Comparison of ENCODE assay signal across 9 mouse cellular contexts in the genomic region with DNA sequence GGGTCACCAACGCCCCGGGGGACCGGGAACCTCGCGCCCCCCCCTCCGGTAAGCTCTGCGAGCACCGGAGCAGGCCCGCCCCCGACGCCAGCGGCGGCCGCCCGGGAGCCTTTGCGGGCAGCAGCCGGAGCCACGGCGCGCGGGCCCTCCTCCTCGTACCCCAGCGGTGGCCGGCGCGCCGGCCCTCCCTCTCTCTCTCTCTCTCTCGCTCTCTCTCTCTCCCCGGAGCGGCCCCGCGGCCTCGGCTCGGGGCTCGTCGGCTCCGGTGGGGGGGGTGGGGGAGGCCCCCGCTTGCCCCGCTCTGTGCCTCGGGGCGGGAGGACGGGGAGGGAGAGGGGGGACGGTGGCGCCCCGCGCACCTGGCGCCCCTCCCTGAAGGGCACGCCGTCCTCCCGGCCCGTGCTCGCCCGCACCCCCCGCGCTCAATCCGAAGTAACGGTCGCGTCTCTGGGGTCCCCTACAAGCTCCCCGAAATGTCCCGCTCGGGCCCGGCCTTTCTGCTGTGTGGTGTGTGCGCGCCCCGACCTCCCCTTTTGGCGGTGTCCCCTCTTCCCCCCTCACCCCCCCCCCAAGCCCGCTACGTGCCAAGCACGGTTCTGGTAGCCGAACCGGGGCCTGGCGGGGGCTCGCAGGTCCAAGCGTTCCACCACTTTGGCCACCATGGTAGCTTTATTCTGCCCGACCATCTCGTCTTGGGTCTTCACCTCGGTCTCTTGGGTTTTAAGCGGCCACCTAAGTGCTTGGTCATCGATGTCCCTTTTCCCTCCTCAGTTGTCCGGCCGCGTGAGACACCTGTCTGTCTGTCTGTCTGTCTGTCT. TPM values are rescaled to one million over a fixed set of nuclear protein-coding genes. Genes with fewer than 3 reads are reported as not detected.
DNase-seq lines count a peak whose midpoint lies in the region; ATAC-seq and TF ChIP-seq lines count a peak whose summit lies in the region.
"Had no signal": no experiment of that assay in that cellular context is flagged by ENCODE, and none has a peak within 500 bp of the region (broad histone marks: within the 10 kb centered on the region; RNA-seq: fewer than 3 reads in every experiment).

No protein-coding gene starts in this region.

- TF ChIP-seq EP300 in heart, postnatal 0 days (IDR thresholded peaks at IDR 0.05; ENCODE audit: low read depth), result no peak

- peaks cover 20% of the 10 kb centered on the region for H3K4me1 ChIP-seq in thymus, adult 2 months (replicated peaks; ENCODE audit: control insufficient read depth, insufficient read depth, low read length)
- peaks cover 23% of the 10 kb centered on the region for H3K4me1 ChIP-seq in heart, postnatal 0 days (ENCODE audit: control insufficient read depth, insufficient read depth)

- H3K27me3 ChIP-seq in thymus, adult 2 months (ENCODE audit: control insufficient read depth, insufficient read depth, low read length), result no peaks in the 10 kb centered on the region
- H3K27me3 ChIP-seq in heart, postnatal 0 days (ENCODE audit: control insufficient read depth, insufficient read depth, low read length), result no peaks in the 10 kb centered on the region

- ATAC-seq in frontal cortex, adult (ENCODE audit: low TSS enrichment), result 0 out of 2 replicates have a peak, but pooled peaks have one; percentile 41
- ATAC-seq in heart, postnatal 0 days (ENCODE audit: insufficient read depth, low read depth), result peak; percentile 51

- TF ChIP-seq POLR2A in thymus, adult 2 months (IDR thresholded peaks at IDR 0.05; ENCODE audit: control insufficient read depth, extremely low read depth, insufficient read depth, low read length, poor library complexity), result 0 out of 2 replicates have a peak, but pooled peaks have one; percentile 12

- no peaks in the 10 kb centered on the region for H3K9me3 ChIP-seq in heart, postnatal 0 days (replicated peaks; ENCODE audit: control insufficient read depth, low read length)

- H3K4me2 ChIP-seq in heart, postnatal 0 days (ENCODE audit: low read depth, low read length), result peak overlapping the region; percentile 99

- no peak; the same call in 1 of the 2 replicates for TF ChIP-seq CTCF in thymus, adult 2 months (IDR thresholded peaks at IDR 0.05; ENCODE audit: borderline replicate concordance, control insufficient read depth, extremely low read depth, insufficient read depth, low read length, poor library complexity)
- TF ChIP-seq CTCF in heart, postnatal 0 days (IDR thresholded peaks at IDR 0.05; ENCODE audit: low read depth), result no peak

- H3K79me2 ChIP-seq in macrophage (ENCODE audit: inconsistent target), result peaks cover 51% of the 10 kb centered on the region

- whole genome bisulfite sequencing in thymus, adult 2 months, result 1% methylated on average over 67 of the region's 83 CpGs
- under 1% methylated on average over 55 of the region's 83 CpGs for WGBS in heart, postnatal 0 days
- 3% methylated on average over 45 of the region's 83 CpGs for WGBS in macrophage (ENCODE audit: missing documents)

- no peak overlapping the region for H3K27ac ChIP-seq in thymus, adult 2 months (ENCODE audit: control insufficient read depth, insufficient read depth, low read length)
- peak overlapping the region; percentile 88 for H3K27ac ChIP-seq in heart, postnatal 0 days (ENCODE audit: low read depth)
- H3K27ac ChIP-seq in macrophage, result no peak overlapping the region

- H3K36me3 ChIP-seq in thymus, adult 2 months (ENCODE audit: control insufficient read depth, insufficient read depth, low read length), result no peaks in the 10 kb centered on the region
- H3K36me3 ChIP-seq in heart, postnatal 0 days (replicated peaks; ENCODE audit: control insufficient read depth, insufficient read depth, low read length), result peaks cover 3% of the 10 kb centered on the region; the same call in 1 of the 2 replicates
- no peaks in the 10 kb centered on the region for H3K36me3 ChIP-seq in macrophage (ENCODE audit: inconsistent target)

- peak overlapping the region; percentile 99 for H3K9ac ChIP-seq in heart, postnatal 0 days (replicated peaks; ENCODE audit: low read depth, low read length)

- DNase-seq in frontal cortex, postnatal 36 days (ENCODE audit: low spot score in 2 of 2), result no peak
- peak; percentile 53 for DNase-seq in thymus, adult 2 months
- DNase-seq in thymus, adult 18-20 months, result no peak
- DNase-seq in heart, postnatal 0 days (ENCODE audit: low spot score), result no peak
- DNase-seq in thymus, postnatal 14 days, result peak; percentile 71
- no peak for DNase-seq in ovary, postnatal 36 days (ENCODE audit: low spot score)

- H3K4me3 ChIP-seq in thymus, adult 2 months (ENCODE audit: control insufficient read depth, insufficient read depth, low read length), result peak overlapping the region; percentile 74
- peak overlapping the region; percentile 100 for H3K4me3 ChIP-seq in heart, postnatal 0 days (ENCODE audit: low read depth, low read length)
- peak overlapping the region; percentile 44 for H3K4me3 ChIP-seq in macrophage (ENCODE audit: inconsistent target)

RNA-seq across cellular contexts. Expression of a gene that starts 7.6 kb away (rescaled TPM):
- 83.9 and 84.3 TPM in 2 replicates for polyA plus RNA-seq in thymus, adult 2 months (2012; rRNA removed)
- 12.0 and 17.7 TPM in 2 replicates for total RNA-seq in heart, postnatal 0 days (2014; rRNA removed; ENCODE audit: low replicate concordance)
- 7.2 TPM in 2 replicates for polyA plus RNA-seq in heart, postnatal 0 days (2015; fragmentation: Nextera tagmentation; extraction: Ambion mirVana)
- total RNA-seq in macrophage (2018; cell fraction: chromatin; rRNA removed), result 100 to 1,000 TPM in 20 of 26 experiments, 10 to 100 TPM in 6; 71.0 to 222 (median 122) TPM
- 10 to 100 TPM in 24 of 26 experiments, 1 to 10 TPM in 2; 8.2 to 26.3 (median 17.5) TPM for total RNA-seq in macrophage (2018; cell fraction: cytosol; rRNA removed)
- total RNA-seq in macrophage (2018; cell fraction: nucleus; rRNA removed), result 100 to 1,000 TPM in 2 of 26 experiments, 10 to 100 TPM in 24; 28.0 to 116 (median 53.6) TPM
- polyA plus RNA-seq in macrophage (2018), result 8.7 to 17.9 TPM (median 11.5 TPM) in 3 replicates

RNA-seq across cellular contexts. Expression of a gene that starts 8.5 kb away (rescaled TPM):
- 65.5 and 68.7 TPM in 2 replicates for polyA plus RNA-seq in thymus, adult 2 months (2012; rRNA removed)
- total RNA-seq in heart, postnatal 0 days (2014; rRNA removed; ENCODE audit: low replicate concordance), result 40.1 and 61.3 TPM in 2 replicates
- 39.9 and 40.6 TPM in 2 replicates for polyA plus RNA-seq in heart, postnatal 0 days (2015; fragmentation: Nextera tagmentation; extraction: Ambion mirVana)
- total RNA-seq in macrophage (2018; cell fraction: chromatin; rRNA removed), result 10 to 100 TPM in 1 of 26 experiments, 1 to 10 TPM in 25; 2.6 to 10.1 (median 5.6) TPM
- total RNA-seq in macrophage (2018; cell fraction: cytosol; rRNA removed), result 10 to 100 TPM; 17.5 to 26.2 (median 20.6) TPM
- 10 to 100 TPM in 12 of 26 experiments, 1 to 10 TPM in 14; 4.6 to 17.1 (median 9.2) TPM for total RNA-seq in macrophage (2018; cell fraction: nucleus; rRNA removed)
- 7.6 to 26.0 TPM (median 19.4 TPM) in 3 replicates for polyA plus RNA-seq in macrophage (2018)

RNA-seq across cellular contexts. Expression of a gene that starts 22.3 kb away (rescaled TPM):
- not detected in 2 replicates for polyA plus RNA-seq in thymus, adult 2 months (2012; rRNA removed)
- total RNA-seq in heart, postnatal 0 days (2014; rRNA removed; ENCODE audit: low replicate concordance), result not detected in 2 replicates
- not detected in 2 replicates for polyA plus RNA-seq in heart, postnatal 0 days (2015; fragmentation: Nextera tagmentation; extraction: Ambion mirVana)
- total RNA-seq in macrophage (2018; cell fraction: chromatin; rRNA removed), result not detected
- total RNA-seq in macrophage (2018; cell fraction: cytosol; rRNA removed), result not detected
- total RNA-seq in macrophage (2018; cell fraction: nucleus; rRNA removed), result not detected
- not detected in 3 replicates for polyA plus RNA-seq in macrophage (2018)
- polyA plus RNA-seq: large intestine, adult 2 months had no signal

RNA-seq across cellular contexts. Expression of a gene that starts 22.5 kb away (rescaled TPM):
- 1,444 and 1,492 TPM in 2 replicates for polyA plus RNA-seq in thymus, adult 2 months (2012; rRNA removed)
- 599 and 872 TPM in 2 replicates for total RNA-seq in heart, postnatal 0 days (2014; rRNA removed; ENCODE audit: low replicate concordance)
- 301 TPM in 2 replicates for polyA plus RNA-seq in heart, postnatal 0 days (2015; fragmentation: Nextera tagmentation; extraction: Ambion mirVana)
- 100 to 1,000 TPM; 153 to 413 (median 282) TPM for total RNA-seq in macrophage (2018; cell fraction: chromatin; rRNA removed)
- total RNA-seq in macrophage (2018; cell fraction: cytosol; rRNA removed), result 100 to 1,000 TPM; 299 to 454 (median 389) TPM
- total RNA-seq in macrophage (2018; cell fraction: nucleus; rRNA removed), result 100 to 1,000 TPM; 187 to 398 (median 299) TPM
- 139 to 347 TPM (median 316 TPM) in 3 replicates for polyA plus RNA-seq in macrophage (2018)

RNA-seq across cellular contexts. Expression of a gene that starts 33.9 kb away (rescaled TPM):
- 0.24 and 0.36 TPM in 2 replicates for polyA plus RNA-seq in thymus, adult 2 months (2012; rRNA removed)
- total RNA-seq in heart, postnatal 0 days (2014; rRNA removed; ENCODE audit: low replicate concordance), result under 0.01 and 0.43 TPM in 2 replicates
- 0.04 TPM in 2 replicates for polyA plus RNA-seq in heart, postnatal 0 days (2015; fragmentation: Nextera tagmentation; extraction: Ambion mirVana)
- under 1 TPM in 21 of 26 experiments, not detected in 5; 0.06 to 0.55 (median 0.19) TPM for total RNA-seq in macrophage (2018; cell fraction: chromatin; rRNA removed)
- under 1 TPM in 7 of 26 experiments, not detected in 19; under 0.01 to 0.03 (median under 0.01) TPM for total RNA-seq in macrophage (2018; cell fraction: cytosol; rRNA removed)
- total RNA-seq in macrophage (2018; cell fraction: nucleus; rRNA removed), result under 1 TPM in 14 of 26 experiments, not detected in 12; 0.04 to 0.59 (median 0.10) TPM
- polyA plus RNA-seq in macrophage (2018), result 0.01 to 0.05 TPM in 2 of 3 replicates, not detected in the other

Comparison
In these comparisons a context has a peak if more than half of its experiments do, and no peak if none do; other contexts are left out.
1. DNase-seq: peak in thymus, adult 2 months (single experiment) and thymus, postnatal 14 days (single experiment); none in frontal cortex, postnatal 36 days (0 of 2), thymus, adult 18-20 months (0 of 2), heart, postnatal 0 days (single experiment) and ovary, postnatal 36 days (single experiment).
2. H3K4me3 ChIP-seq: peak in every context shown above with its lines; median percentile 100 in heart, postnatal 0 days; 74 in thymus, adult 2 months; 44 in macrophage.